Mouse (Mus musculus) forebrain, embryonic 12.5 days (tissue): ENCODE data around the gene Olfr656. TPM values are rescaled to one million over a fixed set of nuclear protein-coding genes. Genes with fewer than 3 reads are reported as not detected.

ENCODE experiments used
- polyA plus RNA-seq: library from polyadenylated mRNA; unstranded; fragments of >200 nt; fragmentation: Nextera tagmentation; extraction: Ambion mirVana; gene quantifications from 2 replicates; pipeline ENCODE4 v1.2.1, GENCODE M21; 2016

Olfr656 gene
- polyA plus RNA-seq, 1 experiment from 2014 or later: not detected

Other genes with a start within 250 kb of the Olfr656 start
- not detected in 2 replicates for gene Trim30b, start 244.1 kb upstream of the Olfr656 start, polyA plus RNA-seq
- not detected in 2 replicates for gene Trim30c, start 213.1 kb upstream of the Olfr656 start, polyA plus RNA-seq
- 0.40 and 0.52 TPM in 2 replicates for gene Trim30a, start 148.8 kb upstream of the Olfr656 start, polyA plus RNA-seq
- 0.05 and 0.29 TPM in 2 replicates for gene Trim30d, start 106.1 kb upstream of the Olfr656 start, polyA plus RNA-seq
- gene Olfr651, start 63.8 kb upstream of the Olfr656 start, polyA plus RNA-seq: not detected in 2 replicates
- not detected in 2 replicates for gene Olfr652, start 53.1 kb upstream of the Olfr656 start, polyA plus RNA-seq
- gene Olfr653, start 36.6 kb upstream of the Olfr656 start, polyA plus RNA-seq: not detected in 2 replicates
- gene Olfr654, start 26.9 kb upstream of the Olfr656 start, polyA plus RNA-seq: not detected in 2 replicates
- not detected in 2 replicates for gene Olfr655, start 12.2 kb upstream of the Olfr656 start, polyA plus RNA-seq
- gene Olfr657, start 10.8 kb downstream of the Olfr656 start, polyA plus RNA-seq: not detected in 2 replicates
- gene Olfr658, start 33.4 kb downstream of the Olfr656 start, polyA plus RNA-seq: 0.06 TPM in 1 of 2 replicates, not detected in the other
- not detected in 2 replicates for gene Olfr659, start 52.8 kb downstream of the Olfr656 start, polyA plus RNA-seq
- not detected in 2 replicates for gene Olfr661, start 72.5 kb downstream of the Olfr656 start, polyA plus RNA-seq
- not detected in 2 replicates for gene Usp17le, start 163.5 kb downstream of the Olfr656 start, polyA plus RNA-seq
- gene Usp17lb, start 228.6 kb downstream of the Olfr656 start, polyA plus RNA-seq: not detected in 2 replicates
- gene Usp17la, start 243.1 kb downstream of the Olfr656 start, polyA plus RNA-seq: not detected in 2 replicates